In genomic region chr17:24037360-24037759, GRCm38 (mm10) we compare ENCODE assay signal across 24 mouse cellular contexts. TPM values are rescaled to one million over a fixed set of nuclear protein-coding genes. Genes with fewer than 3 reads are reported as not detected.
DNase-seq lines count a peak whose midpoint lies in the region; ATAC-seq and TF ChIP-seq lines count a peak whose summit lies in the region.
"Had no signal": no experiment of that assay in that cellular context is flagged by ENCODE, and none has a peak within 500 bp of the region (broad histone marks: within the 10 kb centered on the region; RNA-seq: fewer than 3 reads in every experiment).

No protein-coding gene starts in this region.

- peak; percentile 35 for DNase-seq in lung, postnatal 0 days (ENCODE audit: low spot score)
- DNase-seq in lung, postnatal 14 days, result no peak
- no peak for DNase-seq in adrenal gland, postnatal 14 days
- no peak for DNase-seq in testis, postnatal 10 days (ENCODE audit: low spot score)
- DNase-seq in left cerebral cortex, adult 11 months (ENCODE audit: low spot score), result no peak
- DNase-seq: cerebellum, postnatal 36 days; heart, postnatal 4 days; kidney, adult 8-10 months; kidney, postnatal 4 days; thymus, postnatal 14 days had no signal

- no peaks in the 10 kb centered on the region for H3K36me3 ChIP-seq in lung, postnatal 0 days (ENCODE audit: insufficient read depth, low read length)
- H3K36me3 ChIP-seq: heart, embryonic 13.5 days; limb, embryonic 10.5 days; midbrain, embryonic 12.5 days had no signal

- ATAC-seq in lung, postnatal 0 days, result peak; percentile 49; the same call in 1 of the 2 replicates
- ATAC-seq in common myeloid progenitor, adult 5-6 weeks (replicated peaks; ENCODE audit: low read depth, poor library complexity, severe bottlenecking), result 0 out of 2 replicates have a peak, but pooled peaks have one; percentile 36
- ATAC-seq in megakaryocyte, adult 5-6 weeks (ENCODE audit: poor library complexity, severe bottlenecking), result peak; percentile 91
- ATAC-seq: forebrain, embryonic 14.5 days; hindbrain, embryonic 16.5 days had no signal

- no peak for TF ChIP-seq EP300 in lung, postnatal 0 days (IDR thresholded peaks at IDR 0.05)

- H3K9ac ChIP-seq in lung, postnatal 0 days (replicated peaks; ENCODE audit: low read depth), result no peak overlapping the region
- H3K9ac ChIP-seq: heart, embryonic 13.5 days; midbrain, embryonic 12.5 days had no signal

- H3K27ac ChIP-seq in lung, postnatal 0 days (ENCODE audit: low read length), result no peak overlapping the region
- H3K27ac ChIP-seq: heart, embryonic 13.5 days; limb, embryonic 10.5 days; midbrain, embryonic 12.5 days had no signal

- no peak overlapping the region for H3K4me3 ChIP-seq in lung, postnatal 0 days (ENCODE audit: low read depth, low read length)
- H3K4me3 ChIP-seq: erythroblast, embryonic 14.5 days; heart, embryonic 13.5 days; limb, embryonic 10.5 days; midbrain, embryonic 12.5 days had no signal

- no peak for TF ChIP-seq CTCF in lung, postnatal 0 days (IDR thresholded peaks at IDR 0.05)

- H3K4me2 ChIP-seq in lung, postnatal 0 days (replicated peaks; ENCODE audit: low read depth, low read length), result no peak overlapping the region
- H3K4me2 ChIP-seq: heart, embryonic 13.5 days; liver, embryonic 11.5 days; midbrain, embryonic 12.5 days had no signal

- no peaks in the 10 kb centered on the region for H3K4me1 ChIP-seq in lung, postnatal 0 days (ENCODE audit: insufficient read depth, low read depth, low read length)
- H3K4me1 ChIP-seq: limb, embryonic 10.5 days; midbrain, embryonic 12.5 days had no signal

- 65% methylated on average over 13 of the region's 13 CpGs for WGBS in lung, postnatal 0 days

- H3K9me3 ChIP-seq in lung, postnatal 0 days (ENCODE audit: low read length), result no peaks in the 10 kb centered on the region
- H3K9me3 ChIP-seq: heart, embryonic 13.5 days; limb, embryonic 10.5 days had no signal

- no peaks in the 10 kb centered on the region for H3K27me3 ChIP-seq in lung, postnatal 0 days (replicated peaks; ENCODE audit: insufficient read depth, low read length)
- H3K27me3 ChIP-seq: heart, embryonic 13.5 days; midbrain, embryonic 12.5 days had no signal

RNA-seq across cellular contexts. Expression of gene Prss27, which starts 0.6 kb away (rescaled TPM):
- 0.18 TPM in 2 replicates for polyA plus RNA-seq in lung, postnatal 0 days (2015; fragmentation: Nextera tagmentation; extraction: Ambion mirVana)
- not detected in 2 replicates for total RNA-seq in common myeloid progenitor, adult 5-6 weeks (2017)
- not detected in 2 replicates for total RNA-seq in megakaryocyte, adult 5-6 weeks (2015)
- not detected in 2 replicates for total RNA-seq in megakaryocyte, adult 5-6 weeks (2017)
- 0.41 and 1.6 TPM in 2 replicates for total RNA-seq in adrenal gland, postnatal 14 days (2021)
- total RNA-seq: gastrocnemius, postnatal 4 days; heart, postnatal 4 days; layer of hippocampus, postnatal 25 days had no signal
- polyA plus RNA-seq: embryonic facial prominence, embryonic 11.5 days; erythroblast, embryonic 14.5 days; forebrain, embryonic 14.5 days; limb, embryonic 10.5 days; liver, embryonic 11.5 days had no signal

RNA-seq across cellular contexts. Expression of gene Kctd5, which starts 35.9 kb away (rescaled TPM):
- 34.3 and 36.9 TPM in 2 replicates for polyA plus RNA-seq in lung, postnatal 0 days (2015; fragmentation: Nextera tagmentation; extraction: Ambion mirVana)
- 17.8 and 19.2 TPM in 2 replicates for total RNA-seq in common myeloid progenitor, adult 5-6 weeks (2017)
- 12.0 and 16.7 TPM in 2 replicates for total RNA-seq in megakaryocyte, adult 5-6 weeks (2015)
- 17.3 and 17.7 TPM in 2 replicates for total RNA-seq in megakaryocyte, adult 5-6 weeks (2017)
- 19.1 and 21.9 TPM in 2 replicates for total RNA-seq in adrenal gland, postnatal 14 days (2021)

RNA-seq across cellular contexts. Expression of gene Prss22, which starts 39.5 kb away (rescaled TPM):
- polyA plus RNA-seq in lung, postnatal 0 days (2015; fragmentation: Nextera tagmentation; extraction: Ambion mirVana), result 0.57 and 0.77 TPM in 2 replicates
- total RNA-seq in common myeloid progenitor, adult 5-6 weeks (2017), result not detected in 2 replicates
- not detected in 2 replicates for total RNA-seq in megakaryocyte, adult 5-6 weeks (2015)
- not detected in 2 replicates for total RNA-seq in megakaryocyte, adult 5-6 weeks (2017)
- total RNA-seq in adrenal gland, postnatal 14 days (2021), result not detected in 2 replicates
- total RNA-seq: gastrocnemius, postnatal 4 days; heart, postnatal 4 days; layer of hippocampus, postnatal 25 days had no signal
- polyA plus RNA-seq: forebrain, embryonic 14.5 days; hindbrain, embryonic 16.5 days; midbrain, embryonic 12.5 days; neural tube, embryonic 14.5 days had no signal

RNA-seq across cellular contexts. Expression of gene Prss30, which starts 57.0 kb away (rescaled TPM):
- 0.18 and 0.47 TPM in 2 replicates for polyA plus RNA-seq in lung, postnatal 0 days (2015; fragmentation: Nextera tagmentation; extraction: Ambion mirVana)
- not detected in 2 replicates for total RNA-seq in common myeloid progenitor, adult 5-6 weeks (2017)
- total RNA-seq in megakaryocyte, adult 5-6 weeks (2015), result 1.2 and 2.5 TPM in 2 replicates
- 0.89 and 1.2 TPM in 2 replicates for total RNA-seq in megakaryocyte, adult 5-6 weeks (2017)
- 0.34 and 0.37 TPM in 2 replicates for total RNA-seq in adrenal gland, postnatal 14 days (2021)
- total RNA-seq: ES-E14; gastrocnemius, postnatal 4 days; heart, postnatal 4 days had no signal
- polyA plus RNA-seq: embryonic facial prominence, embryonic 11.5 days; erythroblast, embryonic 14.5 days; forebrain, embryonic 14.5 days; heart, embryonic 13.5 days; hindbrain, embryonic 16.5 days; limb, embryonic 10.5 days; liver, embryonic 11.5 days; midbrain, embryonic 12.5 days had no signal

Comparison
In these comparisons a context has a peak if more than half of its experiments do, and no peak if none do; other contexts are left out.
1. ATAC-seq: peak in every context shown above with its lines; median percentile 91 in megakaryocyte, adult 5-6 weeks; 49 in lung, postnatal 0 days; 36 in common myeloid progenitor, adult 5-6 weeks.